Mouse (Mus musculus) C2C12 (cell line): ENCODE results near the gene Omp.

Experiments
- CEBPB ChIP-seq: IDR thresholded peaks from one replicate; pipeline ENCODE4 v1.6.1; 2011; ENCODE audit warnings: low read depth, mild to moderate bottlenecking, control low read depth, moderate library complexity
- CTCF ChIP-seq: IDR thresholded peaks from one replicate; pipeline ENCODE4 v1.5.1; 2011; ENCODE audit not compliant: control insufficient read depth, insufficient read depth, insufficient read length
- FOSL1 ChIP-seq: IDR thresholded peaks from one replicate; pipeline ENCODE4 v1.8.0; 2011; ENCODE audit warnings: mild to moderate bottlenecking, low read length; ENCODE audit not compliant: poor library complexity, insufficient read depth, severe bottlenecking
- MAX ChIP-seq: IDR thresholded peaks from one replicate; pipeline ENCODE4 v1.6.1; 2011; ENCODE audit warnings: mild to moderate bottlenecking, control low read depth
- MYOD1 ChIP-seq: IDR thresholded peaks from one replicate; pipeline ENCODE4 v1.6.1; 2011; ENCODE audit warnings: low read depth; ENCODE audit not compliant: control insufficient read depth, insufficient read length
- MYOG ChIP-seq: IDR thresholded peaks from one replicate; pipeline ENCODE4 v1.6.1; 2011; ENCODE audit not compliant: control insufficient read depth, insufficient read length; ENCODE audit errors: extremely low read depth
- USF1 ChIP-seq: IDR thresholded peaks from one replicate; pipeline ENCODE4 v1.6.1; 2011; ENCODE audit warnings: low read depth, mild to moderate bottlenecking, control low read depth, moderate library complexity

GRCm38 (mm10) chr7:98103002-98103941 lies 42.0 kb downstream of the Omp start:
- TF ChIP-seq CTCF (no peak), MAX (no peak), USF1 (no peak), MYOG (no peak), FOSL1 (no peak), MYOD1 (no peak), CEBPB (no peak)
